Comparison of ENCODE assay signal across 8 mouse cellular contexts in genomic region chr5:137313466-137314192, GRCm38 (mm10). TPM values are rescaled to one million over a fixed set of nuclear protein-coding genes. Genes with fewer than 3 reads are reported as not detected.
DNase-seq lines count a peak whose midpoint lies in the region; ATAC-seq and TF ChIP-seq lines count a peak whose summit lies in the region.

No protein-coding gene starts in this region.

- no peak for TF ChIP-seq CTCF in kidney, postnatal 0 days (IDR thresholded peaks at IDR 0.05; ENCODE audit: low read depth)

- peaks cover 26% of the 10 kb centered on the region for H3K4me1 ChIP-seq in kidney, postnatal 0 days (replicated peaks; ENCODE audit: insufficient read depth, low read length)
- H3K4me1 ChIP-seq in erythroblast, embryonic 14.5 days (ENCODE audit: control insufficient read depth) = peaks cover 60% of the 10 kb centered on the region
- H3K4me1 ChIP-seq in limb, embryonic 13.5 days = peaks cover 37% of the 10 kb centered on the region
- H3K4me1 ChIP-seq in neural tube, embryonic 12.5 days = peaks cover 33% of the 10 kb centered on the region

- peak overlapping the region; percentile 78 for H3K4me3 ChIP-seq in kidney, postnatal 0 days (replicated peaks; ENCODE audit: low read depth, low read length)
- peak overlapping the region; percentile 61 for H3K4me3 ChIP-seq in erythroblast, embryonic 14.5 days (replicated peaks)
- peak overlapping the region; percentile 76 for H3K4me3 ChIP-seq in limb, embryonic 13.5 days
- peak overlapping the region; percentile 45 for H3K4me3 ChIP-seq in neural tube, embryonic 12.5 days

- H3K4me2 ChIP-seq in kidney, postnatal 0 days (ENCODE audit: low read length) = peak overlapping the region; percentile 96
- peak overlapping the region; percentile 99 for H3K4me2 ChIP-seq in limb, embryonic 13.5 days (replicated peaks)
- H3K4me2 ChIP-seq in neural tube, embryonic 12.5 days (replicated peaks) = peak overlapping the region; percentile 71

- H3K36me3 ChIP-seq in kidney, postnatal 0 days (ENCODE audit: insufficient read depth, low read length) = peaks cover 26% of the 10 kb centered on the region
- peaks cover 24% of the 10 kb centered on the region for H3K36me3 ChIP-seq in erythroblast, embryonic 14.5 days (ENCODE audit: control insufficient read depth)
- H3K36me3 ChIP-seq in limb, embryonic 13.5 days = peaks cover 60% of the 10 kb centered on the region
- H3K36me3 ChIP-seq in neural tube, embryonic 12.5 days = peaks cover 42% of the 10 kb centered on the region

- peak overlapping the region; percentile 97 for H3K27ac ChIP-seq in kidney, postnatal 0 days
- H3K27ac ChIP-seq in limb, embryonic 13.5 days = peak overlapping the region; percentile 97
- no peak overlapping the region for H3K27ac ChIP-seq in neural tube, embryonic 12.5 days

- ATAC-seq in kidney, postnatal 0 days (replicated peaks; ENCODE audit: low FRiP score, low read depth) = peak; percentile 65
- no peak; the same call in 1 of the 2 replicates for ATAC-seq in limb, embryonic 13.5 days (ENCODE audit: low FRiP score, low read depth)
- peak; percentile 36 for ATAC-seq in neural tube, embryonic 12.5 days (ENCODE audit: low FRiP score, low read depth)

- intact Hi-C loops in gastrocnemius, postnatal 36 days (cut with DNase I) = loop anchor here (5.0 kb wide), 1 partner anchor 189 kb away; the partner anchor contains the start of gene Pop7

- no peaks in the 10 kb centered on the region for H3K27me3 ChIP-seq in kidney, postnatal 0 days (ENCODE audit: insufficient read depth, low read length)
- H3K27me3 ChIP-seq in erythroblast, embryonic 14.5 days (ENCODE audit: control insufficient read depth) = peaks cover 15% of the 10 kb centered on the region
- H3K27me3 ChIP-seq in limb, embryonic 13.5 days = no peaks in the 10 kb centered on the region
- no peaks in the 10 kb centered on the region for H3K27me3 ChIP-seq in neural tube, embryonic 12.5 days (replicated peaks)

- peak; percentile 55 for DNase-seq in kidney, postnatal 0 days (ENCODE audit: low spot score)
- DNase-seq in kidney, postnatal 25 days = no peak
- DNase-seq in testis, postnatal 14 days (ENCODE audit: low spot score) = no peak
- no peak for DNase-seq in gastrocnemius, postnatal 36 days
- no peak for DNase-seq in adrenal gland, postnatal 10 days

- peak overlapping the region; percentile 85 for H3K9ac ChIP-seq in kidney, postnatal 0 days (ENCODE audit: low read depth, low read length)
- peak overlapping the region; percentile 96 for H3K9ac ChIP-seq in limb, embryonic 13.5 days
- H3K9ac ChIP-seq in neural tube, embryonic 12.5 days = peak overlapping the region; percentile 69

- H3K9me3 ChIP-seq in kidney, postnatal 0 days (replicated peaks; ENCODE audit: low read length) = no peaks in the 10 kb centered on the region
- H3K9me3 ChIP-seq in erythroblast, embryonic 14.5 days (ENCODE audit: control insufficient read depth, low read length) = peaks cover 1% of the 10 kb centered on the region
- 0 out of 2 replicates have a peak, but pooled peaks cover 4% of the 10 kb centered on the region for H3K9me3 ChIP-seq in limb, embryonic 13.5 days
- H3K9me3 ChIP-seq in neural tube, embryonic 12.5 days = no peaks in the 10 kb centered on the region

- WGBS in kidney, postnatal 0 days = under 1% methylated on average over 22 of the region's 22 CpGs
- under 1% methylated on average over 22 of the region's 22 CpGs for WGBS in limb, embryonic 13.5 days
- 2% methylated on average over 22 of the region's 22 CpGs for WGBS in neural tube, embryonic 12.5 days

RNA-seq across cellular contexts. Expression of gene Trip6, which starts 0.6 kb away (rescaled TPM):
- polyA plus RNA-seq in kidney, postnatal 0 days (2015; fragmentation: Nextera tagmentation; extraction: Ambion mirVana) = 74.8 and 75.6 TPM in 2 replicates
- polyA plus RNA-seq in erythroblast, embryonic 14.5 days (2012) = 0.51 and 0.54 TPM in 2 replicates
- polyA plus RNA-seq in limb, embryonic 13.5 days (2015; fragmentation: Nextera tagmentation; extraction: Ambion mirVana) = 104 and 107 TPM in 2 replicates
- polyA plus RNA-seq in neural tube, embryonic 12.5 days (2016; fragmentation: Nextera tagmentation; extraction: Ambion mirVana) = 31.7 and 36.2 TPM in 2 replicates
- 1 to 10 TPM; 3.7 to 4.1 TPM for total RNA-seq in gastrocnemius, postnatal 36 days (2021)
- 10 to 100 TPM; 33.6 to 36.8 TPM for total RNA-seq in adrenal gland, postnatal 10 days (2021)

RNA-seq across cellular contexts. Expression of gene Srrt, which starts 6.2 kb away (rescaled TPM):
- polyA plus RNA-seq in kidney, postnatal 0 days (2015; fragmentation: Nextera tagmentation; extraction: Ambion mirVana) = 68.0 and 77.7 TPM in 2 replicates
- polyA plus RNA-seq in erythroblast, embryonic 14.5 days (2012) = 73.3 and 89.6 TPM in 2 replicates
- polyA plus RNA-seq in limb, embryonic 13.5 days (2015; fragmentation: Nextera tagmentation; extraction: Ambion mirVana) = 141 and 149 TPM in 2 replicates
- polyA plus RNA-seq in neural tube, embryonic 12.5 days (2016; fragmentation: Nextera tagmentation; extraction: Ambion mirVana) = 155 and 167 TPM in 2 replicates
- 10 to 100 TPM; 27.7 to 39.8 TPM for total RNA-seq in gastrocnemius, postnatal 36 days (2021)
- total RNA-seq in adrenal gland, postnatal 10 days (2021) = 100 to 1,000 TPM; 130 to 173 TPM

RNA-seq across cellular contexts. Expression of gene Ufsp1, which starts 19.2 kb away (rescaled TPM):
- 11.4 and 12.8 TPM in 2 replicates for polyA plus RNA-seq in kidney, postnatal 0 days (2015; fragmentation: Nextera tagmentation; extraction: Ambion mirVana)
- polyA plus RNA-seq in erythroblast, embryonic 14.5 days (2012) = 14.1 and 16.4 TPM in 2 replicates
- polyA plus RNA-seq in limb, embryonic 13.5 days (2015; fragmentation: Nextera tagmentation; extraction: Ambion mirVana) = 8.4 and 9.6 TPM in 2 replicates
- 11.4 and 11.6 TPM in 2 replicates for polyA plus RNA-seq in neural tube, embryonic 12.5 days (2016; fragmentation: Nextera tagmentation; extraction: Ambion mirVana)
- 10 to 100 TPM; 17.6 to 25.1 TPM for total RNA-seq in gastrocnemius, postnatal 36 days (2021)
- total RNA-seq in adrenal gland, postnatal 10 days (2021) = 10 to 100 TPM in 1 of 2 experiments, 1 to 10 TPM in 1; 7.6 to 11.5 TPM

RNA-seq across cellular contexts. Expression of gene Slc12a9, which starts 19.8 kb away (rescaled TPM):
- polyA plus RNA-seq in kidney, postnatal 0 days (2015; fragmentation: Nextera tagmentation; extraction: Ambion mirVana) = 11.8 and 12.0 TPM in 2 replicates
- 0.05 and 0.06 TPM in 2 replicates for polyA plus RNA-seq in erythroblast, embryonic 14.5 days (2012)
- polyA plus RNA-seq in limb, embryonic 13.5 days (2015; fragmentation: Nextera tagmentation; extraction: Ambion mirVana) = 17.2 and 17.9 TPM in 2 replicates
- polyA plus RNA-seq in neural tube, embryonic 12.5 days (2016; fragmentation: Nextera tagmentation; extraction: Ambion mirVana) = 24.4 and 25.1 TPM in 2 replicates
- 1 to 10 TPM; 2.4 to 2.5 TPM for total RNA-seq in gastrocnemius, postnatal 36 days (2021)
- total RNA-seq in adrenal gland, postnatal 10 days (2021) = 10 to 100 TPM in 1 of 2 experiments, 1 to 10 TPM in 1; 9.2 to 12.6 TPM

RNA-seq across cellular contexts. Expression of gene Ache, which starts 26.3 kb away (rescaled TPM):
- 6.5 and 7.4 TPM in 2 replicates for polyA plus RNA-seq in kidney, postnatal 0 days (2015; fragmentation: Nextera tagmentation; extraction: Ambion mirVana)
- polyA plus RNA-seq in erythroblast, embryonic 14.5 days (2012) = 29.5 and 30.9 TPM in 2 replicates
- polyA plus RNA-seq in limb, embryonic 13.5 days (2015; fragmentation: Nextera tagmentation; extraction: Ambion mirVana) = 17.2 and 18.3 TPM in 2 replicates
- polyA plus RNA-seq in neural tube, embryonic 12.5 days (2016; fragmentation: Nextera tagmentation; extraction: Ambion mirVana) = 20.6 and 23.5 TPM in 2 replicates
- 10 to 100 TPM; 25.2 to 41.2 TPM for total RNA-seq in gastrocnemius, postnatal 36 days (2021)
- 10 to 100 TPM; 11.6 to 21.3 TPM for total RNA-seq in adrenal gland, postnatal 10 days (2021)

Comparison
In these comparisons a context has a peak if more than half of its experiments do, and no peak if none do; other contexts are left out.
1. RNA of gene Trip6, which starts 0.6 kb away (polyA plus RNA-seq): 104 to 107 TPM in limb, embryonic 13.5 days, 74.8 to 75.6 TPM in kidney, postnatal 0 days and 31.7 to 36.2 TPM in neural tube, embryonic 12.5 days; 0.51 to 0.54 TPM in erythroblast, embryonic 14.5 days; every median in the first group is over 10 times any median in the second.
2. Peak in every context shown above with its lines, with median percentiles within 50 percentile points of each other: H3K4me2 ChIP-seq, H3K4me3 ChIP-seq and H3K9ac ChIP-seq.